Mouse (Mus musculus): ENCODE measurements at regions not wholly inside any gene's neighbourhood (a gene's known extent, or its start where the extent isn't known, plus 50 kb on each side); places are given as distances from the start of the nearest gene placed in this dataset.
"Not testable (repeated sequence)": the region's sequence is repeated elsewhere in the genome, so short reads cannot be mapped to it uniquely, and the experiment has no call there.

DNA sequence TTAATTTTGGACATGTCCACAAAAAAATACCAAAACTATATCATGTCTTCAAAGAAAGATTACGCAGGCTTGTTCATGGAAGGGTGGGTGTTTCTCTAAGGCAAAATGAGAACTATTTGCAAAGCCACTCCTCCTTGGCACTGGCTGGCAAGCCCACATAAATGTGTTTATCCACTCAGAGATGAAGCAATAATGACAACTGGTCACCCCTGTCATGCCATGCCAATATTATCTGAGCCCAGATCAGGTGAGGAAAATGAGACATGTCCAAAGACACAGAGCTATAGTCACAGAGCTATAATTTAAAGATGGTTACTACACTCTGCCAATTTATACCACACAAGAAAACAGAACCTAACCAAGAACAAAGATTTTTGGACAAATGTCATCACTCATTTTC lies 227.0 kb upstream of the Zfp703 start:
- DNase-seq (ENCODE audit: low spot score): no peak

DNA sequence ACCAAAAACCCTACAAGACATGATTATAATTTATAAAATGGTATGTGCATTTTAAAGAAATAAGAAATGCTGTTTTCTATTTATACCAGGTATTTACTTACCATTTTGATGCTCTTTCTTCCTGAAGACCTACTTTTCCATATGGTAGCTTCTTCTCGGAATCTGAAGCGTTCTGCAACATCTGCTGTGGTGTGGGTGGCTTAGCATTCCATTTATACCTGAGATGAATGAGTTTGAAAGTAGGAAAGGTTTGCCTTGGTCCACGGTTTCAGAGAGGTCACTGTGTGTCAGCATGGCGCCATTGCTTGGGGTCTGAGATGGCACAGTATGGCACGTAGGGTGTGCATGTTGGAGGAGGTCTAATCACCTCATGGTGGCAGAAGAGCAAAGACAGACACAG lies 225.5 kb upstream of the Zfp703 start:
- DNase-seq (ENCODE audit: low spot score): no peak

DNA sequence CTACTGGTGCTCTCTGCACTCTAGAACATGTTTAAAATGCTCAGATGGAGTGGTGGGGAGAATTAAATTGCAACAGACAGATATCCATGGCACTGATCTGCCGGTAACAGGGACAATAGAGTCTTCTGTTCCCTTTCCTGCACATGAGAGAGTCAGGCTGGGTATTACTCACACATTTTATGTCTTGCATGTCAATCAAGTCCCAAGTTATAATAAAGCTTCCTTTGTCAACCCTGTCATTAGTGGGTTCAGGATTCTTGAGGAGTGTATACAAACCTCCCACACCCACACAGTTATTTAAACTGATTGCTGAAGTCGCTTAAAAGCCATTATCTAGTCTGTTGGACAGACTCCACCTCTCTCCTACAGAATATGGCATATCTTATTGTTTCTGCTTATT lies 220.7 kb upstream of the Zfp703 start:
- no peak for DNase-seq (ENCODE audit: low spot score)

DNA sequence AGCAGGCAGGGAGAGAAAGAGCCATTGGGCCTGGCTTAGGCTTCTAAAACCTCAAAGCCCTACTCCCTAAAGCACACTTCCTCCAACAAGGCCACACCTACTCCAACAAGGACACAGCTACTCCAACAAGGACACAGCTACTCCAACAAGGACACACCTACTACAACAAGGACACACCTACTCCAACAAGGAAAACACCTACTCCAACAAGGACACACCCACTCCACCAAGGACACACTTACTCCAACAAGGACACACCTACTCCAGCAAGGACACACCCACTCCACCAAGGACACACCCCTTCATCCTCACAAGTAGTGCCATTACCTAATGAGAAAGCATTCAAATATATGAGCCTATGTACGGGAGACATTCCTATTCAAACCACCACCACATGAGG lies 216.4 kb upstream of the Zfp703 start:
- DNase-seq (ENCODE audit: low spot score): no peak

DNA sequence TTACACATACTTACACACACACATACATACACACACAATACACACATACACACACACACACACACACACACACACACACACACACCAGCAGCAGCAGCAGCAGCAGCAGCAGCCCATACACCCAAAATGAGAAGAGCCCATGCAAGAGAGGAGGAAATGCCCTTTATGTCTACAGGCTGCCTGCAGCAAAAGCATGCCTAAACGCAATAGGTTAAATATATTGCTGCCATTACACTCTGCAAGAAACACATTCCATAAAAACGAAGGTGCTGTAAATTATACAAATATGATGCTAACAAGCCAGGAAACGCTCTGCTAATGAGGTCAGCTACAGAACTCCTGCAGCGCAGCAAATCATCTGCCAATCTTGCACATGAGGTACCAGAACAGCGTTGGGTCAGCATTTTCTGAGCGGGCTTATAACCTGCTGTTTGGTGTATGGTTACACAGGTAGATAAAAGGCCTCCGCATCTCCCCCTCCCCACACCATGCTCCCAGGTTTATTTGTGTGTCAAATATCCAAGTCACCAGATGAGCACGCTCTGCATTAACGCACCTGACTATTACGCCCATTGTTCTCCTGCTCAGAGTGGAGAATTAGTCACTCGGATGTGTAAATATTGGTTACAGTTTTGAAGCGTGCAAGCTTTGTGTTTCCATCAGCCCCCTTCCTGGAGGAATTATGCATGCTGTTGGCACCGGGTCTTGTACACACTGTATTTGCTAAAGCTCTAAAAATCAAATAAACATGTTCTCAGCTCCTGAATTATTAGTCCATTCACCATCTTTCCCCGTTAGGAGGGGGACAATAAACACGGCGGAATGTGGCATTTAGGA lies 214.0 kb upstream of the Zfp703 start:
- DNase-seq (ENCODE audit: low spot score): no peak

DNA sequence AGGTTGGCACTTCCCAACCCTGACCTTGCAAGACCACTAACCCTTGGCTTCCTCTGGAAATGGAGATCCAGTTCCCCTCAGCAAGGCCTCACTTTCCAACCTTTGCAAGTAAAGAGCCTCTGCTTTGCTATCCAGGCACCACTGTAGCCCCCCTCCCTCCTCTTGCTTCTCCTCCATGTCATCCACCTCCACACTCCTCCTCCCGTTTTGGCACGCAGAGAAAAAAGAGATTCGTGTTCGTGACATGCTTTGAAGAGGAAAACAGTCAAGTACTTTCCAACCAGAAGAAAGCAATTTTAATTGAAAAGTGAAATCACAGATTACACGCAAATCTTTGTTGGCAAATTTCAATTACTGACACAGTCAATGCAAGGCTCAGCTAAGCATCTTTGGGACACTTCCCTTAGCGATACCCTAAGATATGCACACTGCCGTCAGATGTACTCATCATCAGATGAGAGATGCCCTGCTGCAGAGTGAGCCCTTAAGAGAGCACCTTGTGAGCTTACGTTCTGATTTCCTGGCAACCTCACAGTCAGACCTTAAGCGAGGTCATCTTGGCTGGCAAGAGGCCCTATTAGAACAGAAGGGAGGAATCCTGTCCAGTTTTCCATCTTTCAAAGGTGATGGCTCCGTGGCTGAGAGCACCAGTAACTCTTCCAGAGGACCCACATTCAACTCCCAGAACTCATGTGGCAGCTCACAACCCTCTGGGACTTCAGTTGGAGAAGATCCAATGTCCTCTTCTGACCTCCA lies 208.5 kb upstream of the Zfp703 start:
- no peak for DNase-seq (ENCODE audit: low spot score)

DNA sequence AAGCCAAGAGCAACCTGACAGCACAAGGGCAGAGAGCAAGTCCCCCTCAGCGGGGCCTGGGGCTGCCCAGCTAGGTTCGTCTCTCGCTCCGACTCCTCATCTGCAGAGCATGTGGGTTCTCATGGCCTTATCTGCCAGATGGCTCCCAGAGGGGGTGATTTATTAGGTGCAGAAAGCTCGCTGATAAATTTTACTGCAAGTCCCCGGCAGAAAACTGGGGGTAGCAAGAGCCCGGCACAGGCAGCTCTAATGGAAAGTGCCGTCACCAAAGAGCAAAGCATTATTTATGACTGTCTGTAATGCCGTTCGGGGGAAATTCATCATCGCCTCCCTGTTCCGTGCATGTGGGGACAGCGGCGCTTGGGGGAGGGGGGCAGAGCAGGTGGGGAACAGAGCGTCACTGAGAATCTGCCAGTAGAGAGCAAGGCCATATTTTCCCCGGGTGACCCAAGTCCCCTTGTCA lies 206.7 kb upstream of the Zfp703 start:
- DNase-seq (ENCODE audit: low spot score): no peak

DNA sequence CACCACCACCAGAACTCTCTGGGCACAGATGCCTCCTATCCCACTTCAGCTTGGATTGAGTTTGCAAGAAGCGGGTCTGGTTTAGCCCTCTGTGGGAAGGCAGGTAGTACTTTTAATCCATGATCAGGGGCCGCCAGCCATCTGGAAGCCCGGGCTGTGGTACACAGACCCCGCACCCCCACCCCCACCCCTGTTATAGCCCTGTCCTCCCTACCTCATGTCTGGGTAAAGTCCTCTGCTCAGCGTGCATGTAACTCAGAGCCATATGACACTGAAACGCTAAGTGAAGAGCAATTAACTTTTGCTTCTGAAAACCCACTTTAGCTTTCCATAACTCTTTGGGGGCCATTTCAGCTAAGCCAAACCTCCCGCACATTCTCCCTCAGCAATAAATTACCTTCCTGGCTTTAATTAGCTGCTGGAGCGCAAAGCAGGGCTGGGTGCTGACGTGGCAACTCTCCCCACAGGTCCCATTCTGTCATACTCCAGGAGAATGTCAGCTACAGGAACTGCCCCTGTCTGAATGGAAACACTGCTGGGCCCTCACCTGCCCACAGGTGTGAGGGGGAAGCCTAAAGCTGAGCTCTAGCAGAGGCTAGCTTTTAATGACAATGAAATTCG lies 198.1 kb upstream of the Zfp703 start:
- DNase-seq (ENCODE audit: low spot score): no peak

DNA sequence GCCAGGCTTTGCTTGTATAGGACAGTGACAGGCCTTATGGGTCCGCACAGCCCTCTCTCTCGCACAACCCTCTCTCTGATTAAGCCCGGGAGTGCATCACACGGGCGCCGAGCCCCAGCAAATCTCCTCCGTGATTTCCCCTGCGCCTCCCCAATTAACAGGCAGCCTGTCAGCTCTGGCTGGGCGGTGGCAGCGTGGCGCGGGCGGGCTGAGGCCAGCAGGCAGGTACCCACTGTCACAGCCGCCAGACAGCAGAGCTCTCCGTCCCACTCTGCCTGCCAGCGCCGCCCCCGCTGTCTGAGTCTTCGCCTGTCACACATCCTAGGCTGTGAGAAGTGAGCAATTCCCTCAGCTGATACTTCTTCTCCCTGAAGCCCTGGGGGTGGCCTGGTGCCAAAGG lies 196.6 kb upstream of the Zfp703 start:
- DNase-seq (ENCODE audit: low spot score): no peak

DNA sequence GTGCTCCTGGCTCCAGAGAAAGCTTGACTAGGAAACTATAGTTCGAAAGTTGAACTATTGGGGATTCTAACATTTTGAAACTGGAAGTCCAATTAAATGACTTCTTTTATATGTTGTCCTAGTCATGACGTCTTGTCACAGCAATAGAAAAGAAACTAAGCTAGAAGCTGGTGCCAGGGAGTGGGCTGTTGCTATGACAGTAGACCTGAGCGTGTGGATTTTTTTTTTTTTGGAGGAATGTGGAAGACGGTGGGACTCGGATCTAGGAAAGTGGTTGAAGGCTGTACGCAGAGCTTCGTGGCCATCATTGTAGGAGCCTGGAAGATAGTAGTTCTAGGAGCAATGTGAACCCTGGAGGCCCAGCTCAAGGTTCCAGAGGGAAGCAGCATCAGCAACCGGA lies 194.2 kb upstream of the Zfp703 start:
- DNase-seq (ENCODE audit: low spot score): not testable (repeated sequence)

DNA sequence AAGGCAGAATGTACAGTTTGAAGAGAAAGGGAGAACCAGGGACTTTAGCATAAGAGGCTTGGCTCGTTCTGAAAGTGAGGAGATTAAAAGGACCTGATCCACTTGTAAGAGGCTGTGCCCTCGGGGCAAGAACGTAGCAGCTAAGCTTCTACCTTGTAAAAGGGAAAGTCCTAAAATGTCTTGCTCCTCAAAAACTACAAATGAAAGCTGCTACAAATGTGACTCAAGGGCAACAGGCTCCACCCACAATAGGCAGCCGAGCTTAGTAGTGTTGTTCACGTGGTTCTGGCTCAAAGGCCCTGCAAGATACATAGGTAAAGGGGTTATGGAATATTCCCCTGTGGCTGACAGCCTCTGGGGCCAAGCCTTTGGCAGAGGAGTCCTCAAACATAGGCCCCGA lies 192.7 kb upstream of the Zfp703 start:
- DNase-seq (ENCODE audit: low spot score): no peak

DNA sequence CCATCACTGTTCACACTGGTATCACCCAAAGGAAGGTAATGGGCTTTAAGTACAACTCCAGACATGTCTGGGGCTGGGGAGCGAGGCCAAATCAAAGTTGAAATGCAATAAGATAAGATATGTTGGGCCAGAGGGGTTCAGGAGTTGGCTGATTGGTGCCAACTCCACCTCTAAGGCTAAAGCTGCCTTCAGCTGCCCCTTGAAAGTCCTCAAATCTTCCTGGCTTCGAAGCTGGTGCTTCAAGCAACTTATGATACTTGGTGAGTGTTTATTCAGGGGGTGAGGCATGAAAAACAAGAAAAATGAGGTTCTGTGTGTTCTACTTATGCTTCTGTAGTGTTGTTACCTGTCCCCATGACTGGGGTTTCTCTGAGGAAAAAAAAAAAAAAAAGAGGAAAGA lies 185.3 kb upstream of the Zfp703 start:
- no peak for DNase-seq (ENCODE audit: low spot score)

DNA sequence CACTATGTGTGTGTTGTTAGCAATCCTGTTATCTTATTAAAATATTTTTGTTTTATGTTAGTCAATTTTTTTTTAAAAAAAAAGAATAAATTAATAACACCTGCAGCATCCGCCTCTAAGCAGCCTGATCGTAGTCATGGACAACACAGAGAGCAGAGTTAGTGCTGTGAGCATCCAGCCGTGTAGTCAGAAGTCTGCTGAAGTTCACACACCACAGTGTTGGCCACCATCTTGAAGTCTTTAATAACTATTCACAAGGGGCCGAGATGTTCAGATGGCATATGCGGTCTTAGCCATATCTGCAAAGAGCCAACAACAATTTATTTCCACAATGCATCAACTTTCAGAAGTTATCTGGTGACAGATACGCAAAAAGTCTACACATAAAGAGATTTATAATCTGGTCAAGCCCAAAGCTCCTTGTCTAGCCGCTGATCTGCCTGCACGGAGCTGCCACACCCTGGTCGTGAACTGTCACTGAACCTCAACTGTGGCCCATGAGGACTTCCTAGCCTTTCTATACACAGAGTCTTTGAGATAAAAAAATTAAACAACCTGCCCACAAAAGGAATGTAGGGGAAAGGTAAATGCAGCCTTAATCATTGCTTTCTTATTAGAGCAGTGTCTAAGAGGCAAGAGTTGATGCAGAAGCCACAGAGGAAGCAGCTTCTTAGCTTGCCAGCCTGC lies 183.4 kb upstream of the Zfp703 start:
- no peak for DNase-seq (ENCODE audit: low spot score)

DNA sequence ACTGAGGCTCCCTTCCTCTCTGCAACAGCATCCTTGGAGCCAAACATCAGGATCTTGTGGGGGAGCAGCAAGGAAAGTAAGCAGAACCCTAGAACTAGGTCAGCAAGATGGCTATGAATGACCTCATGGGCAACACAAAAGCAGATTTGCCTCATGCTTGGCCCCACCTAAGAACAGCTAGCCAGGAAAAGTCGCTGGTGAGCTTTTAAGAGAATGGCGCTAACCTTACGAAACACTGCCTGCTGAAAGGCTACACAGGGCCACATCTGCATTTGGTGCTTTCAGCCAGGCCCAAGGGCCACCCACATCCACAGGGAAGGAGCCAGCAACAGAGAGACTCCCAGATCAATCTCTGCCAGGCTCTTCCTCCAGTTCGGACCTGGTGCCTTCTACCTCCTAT lies 182.7 kb upstream of the Zfp703 start:
- DNase-seq (ENCODE audit: low spot score): no peak

DNA sequence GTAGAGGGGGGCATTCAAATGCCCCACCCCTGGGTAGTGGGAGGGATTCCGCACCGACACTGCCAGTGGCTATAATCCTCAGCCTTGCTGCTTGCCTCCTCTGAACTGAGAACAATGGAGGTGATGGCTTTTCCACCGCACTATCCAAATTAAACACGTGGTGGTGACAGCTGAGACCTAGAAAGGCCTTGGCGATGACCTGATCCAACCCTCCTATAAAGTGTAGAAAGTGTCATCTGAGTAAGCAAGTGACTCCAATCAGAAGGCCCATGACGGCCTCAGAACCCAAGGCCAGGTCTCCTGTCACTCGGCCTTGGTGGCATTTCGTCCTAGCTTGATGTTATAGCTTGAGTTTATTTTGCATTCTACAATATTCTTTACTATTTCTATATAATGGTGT lies 181.5 kb upstream of the Zfp703 start:
- no peak for DNase-seq (ENCODE audit: low spot score)

DNA sequence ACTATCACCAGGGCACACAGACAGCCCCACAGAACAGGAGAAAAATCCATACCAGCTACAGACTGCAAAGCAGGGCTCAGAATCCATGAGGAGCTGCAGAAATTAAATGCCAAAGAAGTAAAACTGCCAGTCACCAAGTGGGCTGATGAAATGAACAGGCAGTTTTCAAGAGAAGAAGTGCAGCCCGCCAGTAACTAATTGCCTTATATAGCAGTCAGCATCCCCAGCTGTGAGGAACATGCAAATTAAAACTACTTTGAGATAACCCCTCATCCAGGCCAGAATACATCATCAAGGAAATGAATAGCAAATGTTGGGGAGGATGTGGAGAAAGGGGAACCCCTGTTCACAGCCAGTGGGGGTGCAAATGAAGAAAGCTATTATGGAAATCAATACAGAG lies 177.3 kb upstream of the Zfp703 start:
- DNase-seq (ENCODE audit: low spot score): no peak

DNA sequence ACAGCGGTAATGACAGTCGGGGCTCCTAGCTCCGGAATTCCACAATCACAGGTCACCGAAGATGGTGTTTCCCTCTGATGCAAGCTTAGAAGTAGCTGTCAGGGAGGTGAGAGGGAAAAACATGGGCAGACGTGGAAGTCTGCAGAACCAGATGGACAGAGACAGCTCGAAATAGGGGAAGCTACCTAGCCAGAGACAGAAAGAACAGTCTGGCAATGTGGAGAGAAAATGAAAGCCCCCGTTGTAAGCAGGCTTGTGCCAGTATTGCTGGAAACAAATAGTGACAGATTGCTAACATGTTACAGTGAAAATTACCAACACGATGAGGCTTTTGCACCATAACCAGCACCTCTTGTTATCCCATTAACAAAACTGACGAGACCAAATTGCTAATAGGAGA lies 173.0 kb upstream of the Zfp703 start:
- no peak for DNase-seq (ENCODE audit: low spot score)

DNA sequence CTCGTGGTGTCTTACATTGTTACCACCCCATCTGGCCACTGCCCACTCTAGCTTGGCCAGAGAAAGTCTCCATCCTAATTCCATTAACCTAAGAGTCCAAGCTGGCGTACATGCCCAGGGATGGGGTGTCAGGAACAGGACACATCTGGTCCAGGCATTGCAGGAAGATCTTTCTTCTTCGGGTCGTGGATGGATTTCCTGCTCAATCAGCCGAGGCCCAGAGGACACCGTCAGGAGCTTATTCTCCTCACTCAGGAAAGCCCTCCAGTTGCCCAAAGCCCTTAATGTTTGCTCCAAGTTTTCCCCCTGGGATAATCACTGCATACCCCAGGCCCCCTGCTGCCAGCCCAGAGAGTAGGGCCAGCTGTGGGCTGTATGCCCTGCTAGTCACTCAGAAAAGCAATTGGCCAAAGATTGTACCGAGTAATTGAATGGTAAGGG lies 172.2 kb upstream of the Zfp703 start:
- no peak for DNase-seq (ENCODE audit: low spot score)

DNA sequence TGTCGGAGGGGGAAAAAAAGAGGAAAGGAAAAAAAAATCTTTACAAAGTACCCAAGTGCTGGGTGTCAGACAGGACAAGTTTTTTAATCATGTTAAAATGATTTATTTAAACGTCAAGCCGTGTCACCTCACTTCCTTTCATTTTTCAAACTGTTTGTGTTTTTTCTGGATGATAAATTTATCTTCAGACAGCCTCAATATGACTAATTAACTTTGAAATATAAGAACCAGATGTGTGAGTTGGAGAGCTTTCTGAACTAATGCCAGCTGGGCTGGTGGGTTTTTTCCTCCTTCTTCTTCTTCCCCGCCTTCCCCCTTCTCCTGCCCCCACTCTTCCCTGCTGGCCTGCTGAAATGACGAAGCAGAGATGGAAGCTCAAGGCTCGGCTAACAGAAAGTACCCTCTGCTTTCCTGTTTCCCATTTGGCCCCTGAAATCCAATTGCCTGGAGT lies 171.7 kb upstream of the Zfp703 start:
- no peak for DNase-seq (ENCODE audit: low spot score)

DNA sequence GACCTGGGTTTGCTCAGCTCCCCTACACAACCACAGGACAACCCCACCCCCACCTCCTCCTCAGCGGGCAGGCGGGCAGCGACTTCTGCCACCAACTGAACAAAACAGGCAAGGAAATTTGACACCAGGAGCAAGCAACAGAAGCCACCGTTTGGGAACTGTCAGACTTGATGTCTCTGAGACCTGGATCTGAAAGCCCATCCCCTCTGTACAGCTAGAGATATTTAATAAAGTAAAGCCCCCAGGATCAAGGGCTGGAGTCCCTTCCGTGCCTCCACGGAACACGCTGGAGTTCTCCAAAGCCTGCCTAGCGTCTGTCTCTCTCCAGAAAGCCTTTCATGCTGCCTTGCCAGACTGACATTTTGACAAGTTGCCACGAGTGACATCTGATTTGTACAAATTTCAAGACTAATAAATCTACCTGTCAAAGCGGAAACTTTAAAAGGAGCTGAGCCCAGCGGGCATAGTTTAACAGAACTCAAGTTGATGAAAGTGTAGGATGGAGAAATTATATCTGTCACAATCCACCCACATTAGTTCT lies 168.9 kb upstream of the Zfp703 start:
- DNase-seq (ENCODE audit: low spot score): no peak

DNA sequence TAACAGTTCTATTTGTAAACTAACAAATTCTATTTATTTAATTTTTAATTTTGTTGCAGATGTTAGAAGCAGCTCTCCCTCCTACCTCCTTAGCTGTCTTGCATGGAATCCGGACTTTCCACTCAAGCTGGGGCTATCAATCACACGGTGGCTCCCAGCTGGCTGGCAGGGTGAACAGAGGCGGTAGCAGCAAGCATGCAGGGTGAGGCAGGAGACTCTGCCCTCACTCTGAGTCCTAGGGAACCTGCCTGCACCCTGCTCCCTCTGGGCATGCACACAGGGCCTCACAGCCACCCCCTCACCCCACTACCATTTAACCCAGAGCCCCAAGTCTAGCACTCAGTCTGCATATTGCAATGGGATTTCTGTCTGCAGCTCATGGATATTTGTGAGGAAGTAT lies 168.4 kb upstream of the Zfp703 start:
- no peak for DNase-seq (ENCODE audit: low spot score)

DNA sequence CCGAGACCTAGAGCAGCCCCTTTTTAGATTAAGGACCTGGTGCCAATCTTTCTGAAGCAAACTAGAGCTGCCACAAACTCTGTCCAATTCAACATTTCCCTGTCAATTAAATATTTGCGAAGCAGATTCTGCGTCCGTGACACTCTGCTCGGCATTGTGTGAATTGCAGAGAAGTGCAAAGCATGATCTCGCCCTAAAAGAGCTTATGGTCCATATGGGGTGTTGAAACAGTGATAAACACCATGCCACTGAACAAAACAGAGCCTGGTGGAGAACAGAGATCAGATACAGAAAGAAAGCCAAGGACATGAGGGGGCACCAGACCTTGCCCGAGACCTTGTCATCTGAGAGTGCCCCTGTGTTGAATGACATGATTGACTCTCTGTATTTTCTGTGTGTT lies 167.2 kb upstream of the Zfp703 start:
- DNase-seq (ENCODE audit: low spot score): no peak

All from heart, adult 8-10 months (tissue).